Mouse (Mus musculus) heart, adult 2 months (tissue): ENCODE results near the gene Jtb.

Experiments
- EP300 ChIP-seq: fragments of 200-500 bp; IDR thresholded peaks from 2 replicates; pipeline ENCODE4 v1.6.1; 2011; ENCODE audit warnings: low read depth, low read length, control low read depth; ENCODE audit not compliant: insufficient read depth
- POLR2A ChIP-seq: fragments of 200-500 bp; IDR thresholded peaks from 2 replicates; pipeline ENCODE4 v1.6.1; 2011; ENCODE audit warnings: mild to moderate bottlenecking, low read depth, low read length, control low read depth; ENCODE audit not compliant: insufficient read depth

- TF ChIP-seq POLR2A (no peak), EP300 (no peak)
These were observed 47.8 kb upstream of the Jtb start for GRCm38 (mm10) chr3:90183581-90183980.
